Mouse (Mus musculus) olfactory bulb, adult 2 months (tissue): ENCODE data around the gene H2-Oa.

ENCODE experiments used
- CTCF ChIP-seq: fragments of 200-500 bp; IDR thresholded peaks from 2 replicates; pipeline ENCODE4 v1.5.1; 2012; ENCODE audit warnings: low read depth, mild to moderate bottlenecking, low read length, moderate library complexity; ENCODE audit not compliant: insufficient read depth
- POLR2A ChIP-seq: fragments of 200-500 bp; IDR thresholded peaks from 2 replicates; pipeline ENCODE4 v1.6.1; 2012; ENCODE audit warnings: mild to moderate bottlenecking, low read depth, low read length, moderate library complexity; ENCODE audit not compliant: insufficient read depth

- TF ChIP-seq CTCF (no peak), POLR2A (no peak)
These were observed 9.0 kb upstream of the H2-Oa start for GRCm38 (mm10) chr17:34083104-34083503.
